Mouse (Mus musculus) hindbrain, embryonic 16.5 days (tissue): ENCODE measurements at regions not wholly inside any gene's neighbourhood (a gene's known extent, or its start where the extent isn't known, plus 50 kb on each side); places are given as distances from the start of the nearest gene placed in this dataset.

Experiments
- ATAC-seq: fragments of 200-750 bp; cut with Nextera tagmentation; 2 replicates; pipeline ENCODE4 v1.8.0; 2017; ENCODE audit warnings: moderate TSS enrichment, moderate library complexity
- H3K27ac ChIP-seq: fragments of 300-500 bp; sonication (generic); 2 replicates; pipeline ENCODE4 v1.5.1; 2014; ENCODE audit warnings: low read depth, mild to moderate bottlenecking, control low read depth, low read length, moderate library complexity
- H3K27me3 ChIP-seq: fragments of 300-500 bp; sonication (generic); replicated peaks from 2 replicates; pipeline ENCODE4 v1.6.1; 2014; ENCODE audit warnings: low read length; ENCODE audit not compliant: control insufficient read depth, insufficient read depth
- H3K36me3 ChIP-seq: fragments of 300-500 bp; sonication (generic); 2 replicates; pipeline ENCODE4 v1.6.1; 2014; ENCODE audit warnings: mild to moderate bottlenecking, low read length, moderate library complexity, mixed read lengths; ENCODE audit not compliant: control insufficient read depth, insufficient read depth
- H3K4me1 ChIP-seq: fragments of 300-500 bp; sonication (generic); 2 replicates; pipeline ENCODE4 v1.6.1; 2014; ENCODE audit warnings: low read depth, low read length; ENCODE audit not compliant: control insufficient read depth, insufficient read depth
- H3K4me2 ChIP-seq: fragments of 300-500 bp; sonication (generic); 2 replicates; pipeline ENCODE4 v1.6.1; 2014; ENCODE audit warnings: mild to moderate bottlenecking, low read length, control low read depth, moderate library complexity
- H3K4me3 ChIP-seq: fragments of 300-500 bp; sonication (generic); 2 replicates; pipeline ENCODE4 v1.5.1; 2014; ENCODE audit warnings: mild to moderate bottlenecking, low read length, control low read depth, moderate library complexity
- H3K9ac ChIP-seq: fragments of 300-500 bp; sonication (generic); 2 replicates; pipeline ENCODE4 v1.6.1; 2014; ENCODE audit warnings: low read depth, mild to moderate bottlenecking, control low read depth, low read length, moderate library complexity
- H3K9me3 ChIP-seq: fragments of 300-500 bp; sonication (generic); 2 replicates; pipeline ENCODE4 v1.6.1; 2014; ENCODE audit warnings: mild to moderate bottlenecking, low read length, moderate library complexity; ENCODE audit not compliant: control insufficient read depth
- WGBS: fragments of 180-500 bp; shearing (Covaris S2); extraction: QIAGEN DNeasy Blood & Tissue Kit; methylation state at CpG from one replicate; pipeline ENCODE4 v1.1.7; 2014; 5-methylcytosine and 5-hydroxymethylcytosine counted together

GRCm38 (mm10) chr7:117139971-117140247 is 240.9 kb upstream of the Xylt1 start:
- Histone ChIP-seq H3K9ac (no peak overlapping the region), H3K4me3 (no peak overlapping the region), H3K9me3 (no peaks in the 10 kb centered on the region), H3K4me1 (peaks cover 15% of the 10 kb centered on the region), H3K27me3 (no peaks in the 10 kb centered on the region), H3K27ac (no peak overlapping the region), H3K36me3 (no peaks in the 10 kb centered on the region), H3K4me2 (no peak overlapping the region)
- 0 out of 2 replicates have a peak, but pooled peaks have one; percentile 9 for ATAC-seq
- WGBS: 33% methylated on average over 1 of the region's 1 CpGs

DNA sequence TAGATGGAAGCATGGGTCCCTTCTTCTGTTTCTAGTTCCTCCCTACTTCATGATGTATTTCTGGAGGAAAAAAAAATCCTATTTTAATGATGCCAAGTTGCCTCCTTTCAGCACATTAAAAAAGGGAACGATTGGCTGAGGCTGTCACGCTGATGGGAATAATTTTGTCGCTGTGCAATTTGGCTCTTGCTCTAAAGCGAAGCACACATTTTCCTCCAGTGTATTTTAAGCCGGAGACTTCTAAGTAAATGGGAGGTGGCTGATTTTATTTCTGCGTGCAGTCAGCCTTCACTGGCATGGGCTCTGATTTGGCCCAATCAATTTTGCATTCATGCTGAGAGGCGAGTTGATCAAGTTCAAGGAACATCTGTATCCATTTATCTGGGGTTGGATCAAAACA is 234.0 kb upstream of the Xylt1 start:
- 66% methylated on average over 7 of the region's 7 CpGs for WGBS
- Histone ChIP-seq H3K36me3 (no peaks in the 10 kb centered on the region), H3K4me1 (no peaks in the 10 kb centered on the region), H3K9ac (no peak overlapping the region), H3K4me3 (no peak overlapping the region), H3K9me3 (no peaks in the 10 kb centered on the region), H3K27ac (no peak overlapping the region), H3K4me2 (no peak overlapping the region), H3K27me3 (no peaks in the 10 kb centered on the region)
- ATAC-seq: no peak

DNA sequence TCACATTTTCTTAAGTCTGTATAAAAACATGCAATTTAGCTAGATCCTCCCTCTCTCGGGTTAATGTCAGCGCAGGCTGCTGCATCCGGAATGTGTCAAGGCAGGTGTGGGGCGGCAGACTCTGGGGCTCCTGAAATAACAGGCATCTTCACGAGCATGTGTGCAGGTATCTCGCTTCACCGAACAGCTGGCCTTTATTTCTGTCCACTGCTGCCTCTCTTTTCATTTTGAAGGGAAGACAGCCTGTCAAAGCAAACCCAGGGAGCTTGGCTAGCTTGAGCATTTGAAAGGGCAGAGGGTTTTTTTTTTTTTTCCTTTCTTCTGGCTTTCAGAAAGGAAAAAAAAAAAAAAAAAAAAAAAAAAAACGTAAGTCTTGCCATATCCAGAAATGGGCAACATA is 230.4 kb upstream of the Xylt1 start:
- H3K4me3 ChIP-seq: no peak overlapping the region
- no peaks in the 10 kb centered on the region for H3K9me3 ChIP-seq
- H3K9ac ChIP-seq: no peak overlapping the region
- no peaks in the 10 kb centered on the region for H3K36me3 ChIP-seq
- no peaks in the 10 kb centered on the region for H3K4me1 ChIP-seq
- H3K27ac ChIP-seq: no peak overlapping the region
- WGBS: 54% methylated on average over 8 of the region's 8 CpGs
- H3K4me2 ChIP-seq: no peak overlapping the region
- H3K27me3 ChIP-seq: no peaks in the 10 kb centered on the region
- no peak for ATAC-seq

DNA sequence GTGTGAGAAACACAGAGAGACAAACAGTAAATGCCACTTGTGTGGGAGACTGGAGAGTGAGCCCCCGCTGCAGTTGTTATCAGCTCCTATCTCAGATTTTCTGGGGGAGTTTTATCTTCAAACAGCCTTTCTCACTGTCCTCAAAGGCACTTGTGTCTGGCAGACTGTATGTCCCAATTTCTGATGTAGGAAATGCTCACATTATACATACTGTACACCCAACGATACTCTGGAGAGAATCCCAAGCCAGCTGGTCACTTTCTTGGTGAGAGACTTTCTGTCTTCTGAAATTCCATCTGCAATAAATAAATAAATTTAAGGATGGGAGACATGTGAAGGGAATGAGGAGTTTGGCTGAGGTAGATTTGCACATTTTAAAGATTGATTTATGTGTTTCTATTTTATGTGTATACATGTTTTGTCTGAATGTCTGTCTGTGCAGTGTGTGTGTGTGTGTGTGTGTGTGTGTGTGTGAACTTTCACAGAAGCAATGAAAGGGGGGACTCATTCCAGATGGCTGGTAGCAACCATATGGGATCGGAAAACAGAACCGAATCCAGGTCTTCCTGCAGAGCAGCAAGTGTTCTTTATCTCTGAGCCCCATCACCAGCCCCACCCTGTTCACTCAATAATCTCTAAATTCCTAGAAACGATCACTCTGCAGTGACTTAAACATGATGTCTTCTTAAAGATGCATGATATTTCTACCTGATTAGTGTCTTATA is 226.8 kb upstream of the Xylt1 start:
- Histone ChIP-seq H3K4me3 (no peak overlapping the region), H3K27me3 (no peaks in the 10 kb centered on the region), H3K9ac (no peak overlapping the region), H3K27ac (no peak overlapping the region), H3K4me1 (no peaks in the 10 kb centered on the region), H3K36me3 (no peaks in the 10 kb centered on the region), H3K9me3 (no peaks in the 10 kb centered on the region), H3K4me2 (no peak overlapping the region)
- WGBS: 82% methylated on average over 5 of the region's 5 CpGs
- ATAC-seq: no peak

DNA sequence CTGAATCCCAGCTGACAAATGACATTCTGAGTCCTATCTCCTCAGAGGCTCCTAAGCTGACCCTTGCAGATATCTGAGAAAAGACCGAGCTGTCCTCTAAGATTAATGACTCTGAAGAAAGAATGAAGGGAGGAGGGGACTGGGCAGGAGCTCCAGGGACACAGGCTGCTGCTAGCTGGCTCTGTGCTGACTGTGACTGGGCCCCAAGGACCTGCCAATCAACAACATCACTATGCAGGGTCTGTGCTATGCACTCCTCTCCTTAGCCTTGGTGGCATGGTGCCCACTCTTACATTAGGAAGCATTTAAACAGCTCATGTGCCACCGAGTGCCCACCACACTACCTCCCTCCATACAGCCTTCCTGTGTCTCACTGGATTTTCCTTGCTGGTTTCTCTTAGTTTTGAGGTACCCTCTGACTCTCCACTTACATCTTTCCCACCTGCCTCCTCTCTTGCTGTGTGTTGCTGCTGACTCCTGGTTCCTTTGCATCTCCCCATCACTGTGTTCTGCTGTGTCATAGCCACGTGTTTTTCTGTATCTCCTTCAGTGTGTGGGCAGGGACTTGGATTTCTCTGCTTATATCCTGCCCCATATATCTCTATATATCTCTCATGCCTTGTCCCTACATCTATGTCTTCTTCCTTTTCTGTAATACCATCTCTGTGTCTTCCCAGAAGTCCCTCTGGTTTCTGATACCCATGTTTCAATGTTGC is 219.4 kb upstream of the Xylt1 start:
- Histone ChIP-seq H3K4me3 (no peak overlapping the region), H3K4me1 (no peaks in the 10 kb centered on the region), H3K27ac (no peak overlapping the region), H3K27me3 (no peaks in the 10 kb centered on the region), H3K36me3 (no peaks in the 10 kb centered on the region), H3K9me3 (no peaks in the 10 kb centered on the region), H3K9ac (no peak overlapping the region), H3K4me2 (no peak overlapping the region)
- 38% methylated on average over 3 of the region's 3 CpGs for WGBS
- ATAC-seq: peak; percentile 75

GRCm38 (mm10) chr7:117174811-117175422 is 205.9 kb upstream of the Xylt1 start:
- H3K4me2 ChIP-seq: no peak overlapping the region
- H3K9ac ChIP-seq: no peak overlapping the region
- no peak for ATAC-seq
- H3K27ac ChIP-seq: no peak overlapping the region
- H3K27me3 ChIP-seq: no peaks in the 10 kb centered on the region
- no peak overlapping the region for H3K4me3 ChIP-seq
- H3K36me3 ChIP-seq: no peaks in the 10 kb centered on the region
- no peaks in the 10 kb centered on the region for H3K4me1 ChIP-seq
- H3K9me3 ChIP-seq: no peaks in the 10 kb centered on the region
- 86% methylated on average over 8 of the region's 8 CpGs for WGBS

- H3K27me3 ChIP-seq: no peaks in the 10 kb centered on the region
- ATAC-seq: no peak
- no peak overlapping the region for H3K9ac ChIP-seq
- H3K4me3 ChIP-seq: no peak overlapping the region
- no peaks in the 10 kb centered on the region for H3K36me3 ChIP-seq
- no peak overlapping the region for H3K27ac ChIP-seq
- no peaks in the 10 kb centered on the region for H3K9me3 ChIP-seq
- no peaks in the 10 kb centered on the region for H3K4me1 ChIP-seq
- H3K4me2 ChIP-seq: no peak overlapping the region
- WGBS: 86% methylated on average over 1 of the region's 1 CpGs
Observed at GRCm38 (mm10) chr7:117184011-117184410, 196.8 kb upstream of the Xylt1 start.

- Histone ChIP-seq H3K27ac (no peak overlapping the region), H3K4me3 (no peak overlapping the region), H3K27me3 (no peaks in the 10 kb centered on the region), H3K4me1 (no peaks in the 10 kb centered on the region), H3K9me3 (no peaks in the 10 kb centered on the region), H3K36me3 (no peaks in the 10 kb centered on the region), H3K9ac (no peak overlapping the region), H3K4me2 (no peak overlapping the region)
- ATAC-seq: no peak
- 100% methylated on average over 1 of the region's 1 CpGs for WGBS
Observed at GRCm38 (mm10) chr7:117185891-117186290, 194.9 kb upstream of the Xylt1 start.

- ATAC-seq: no peak
- H3K9ac ChIP-seq: no peak overlapping the region
- no peaks in the 10 kb centered on the region for H3K36me3 ChIP-seq
- WGBS: 80% methylated on average over 3 of the region's 3 CpGs
- no peak overlapping the region for H3K4me3 ChIP-seq
- no peaks in the 10 kb centered on the region for H3K27me3 ChIP-seq
- H3K4me2 ChIP-seq: no peak overlapping the region
- no peaks in the 10 kb centered on the region for H3K9me3 ChIP-seq
- H3K4me1 ChIP-seq: no peaks in the 10 kb centered on the region
- H3K27ac ChIP-seq: no peak overlapping the region
Observed at GRCm38 (mm10) chr7:117196611-117197010, 184.2 kb upstream of the Xylt1 start.
